Mouse (Mus musculus): ENCODE results near the gene Tspo. TPM values are rescaled to one million over a fixed set of nuclear protein-coding genes. Genes with fewer than 3 reads are reported as not detected.

Gene Tspo
- total and polyA plus RNA-seq, 3 experiments = 20.8 to 70.3 (median 42.4) TPM

- Histone ChIP-seq H3K9me3 (replicated peaks; ENCODE audit: low read length) (no peaks in the 10 kb centered on the region), H3K36me3 (replicated peaks in 1 of 2; ENCODE audit: control insufficient read depth in 1 of 2, insufficient read depth in 1 of 2, low read length in 1 of 2) (peaks cover 64 to 86% of the 10 kb centered on the region in 2 experiments), H3K4me3 (replicated peaks in 1 of 3; ENCODE audit: low read depth in 2 of 3, low read length in 2 of 3, poor library complexity in 1 of 3) (no peak overlapping the region), H3K27ac (ENCODE audit: insufficient read depth, low read depth) (no peak overlapping the region), H3K9ac (ENCODE audit: insufficient read depth, low read depth) (no peak overlapping the region), H3K79me2 (replicated peaks; ENCODE audit: control insufficient read depth, extremely low read depth, insufficient read depth, poor library complexity, severe bottlenecking) (no peaks in the 10 kb centered on the region), H3K4me2 (ENCODE audit: insufficient read depth, low read depth, poor library complexity, severe bottlenecking) (no peak overlapping the region), H3K27me3 (replicated peaks) (no peaks in the 10 kb centered on the region), H3K4me1 (ENCODE audit: control insufficient read depth in 1 of 2, insufficient read depth in 2 of 2) (peaks cover 0 to 4% of the 10 kb centered on the region in 2 experiments; a peak in 1 of 4 replicates)
- dilution Hi-C loops (cut with MboI; ENCODE audit: extremely low pct_ligation_motif_present, extremely low pct_unique_long_range_greater_than_20kb, low sequenced_read_pairs) = no loop called here
- DNase-seq (ENCODE audit: extremely low read depth) = no peak
- TF ChIP-seq NELFE (IDR thresholded peaks at IDR 0.05; ENCODE audit: low read depth, low read length) (no peak), JUN (IDR thresholded peaks at IDR 0.05; ENCODE audit: insufficient read depth, low read depth, low read length) (no peak), MYC (IDR thresholded peaks at IDR 0.05; ENCODE audit: low read depth, low read length) (no peak), POLR2A (IDR thresholded peaks at IDR 0.05; ENCODE audit: low read depth, low read length) (no peak), MEF2A (IDR thresholded peaks at IDR 0.05; ENCODE audit: borderline replicate concordance, low read depth, low read length) (no peak), CHD1 (IDR thresholded peaks at IDR 0.05; ENCODE audit: low read depth, low read length) (no peak), MXI1 (IDR thresholded peaks at IDR 0.05; ENCODE audit: low read depth, low read length) (no peak), CHD2 (IDR thresholded peaks at IDR 0.05; ENCODE audit: low read length) (no peak), ZKSCAN1 (IDR thresholded peaks at IDR 0.05; ENCODE audit: borderline replicate concordance, low read depth, low read length) (no peak), POLR2AphosphoS2 (IDR thresholded peaks at IDR 0.05; ENCODE audit: low read depth, low read length) (no peak), TCF12 (IDR thresholded peaks at IDR 0.05; ENCODE audit: low read depth, low read length) (no peak), SMC3 (IDR thresholded peaks at IDR 0.05; ENCODE audit: low read depth, low read length) (no peak), RAD21 (IDR thresholded peaks at IDR 0.05; ENCODE audit: low read depth, low read length) (no peak), ZMIZ1 (IDR thresholded peaks at IDR 0.05; ENCODE audit: low read depth, low read length) (no peak), RCOR1 (conservative IDR thresholded peaks at IDR 0.05; ENCODE audit: low read depth, low read length) (no peak), ZNF384 (IDR thresholded peaks at IDR 0.05; ENCODE audit: low read depth, low read length) (no peak), KAT2A (IDR thresholded peaks at IDR 0.05; ENCODE audit: insufficient replicate concordance, low read length) (no peak), SIN3A (IDR thresholded peaks at IDR 0.05; ENCODE audit: low read length) (no peak)
- in situ Hi-C loops (cut with MboI; ENCODE audit: low pct_ligation_motif_present, low pct_unique_long_range_greater_than_20kb, low sequenced_read_pairs) = no loop called here
These were observed 12.2 kb downstream of the Tspo start for GRCm38 (mm10) chr15:83575543-83575942.

GRCm38 (mm10) chr15:83576651-83577050 is 13.3 kb downstream of the Tspo start:
- peaks cover 73 to 91% of the 10 kb centered on the region in 2 experiments for H3K36me3 ChIP-seq (replicated peaks in 1 of 2; ENCODE audit: control insufficient read depth in 1 of 2, insufficient read depth in 1 of 2, low read length in 1 of 2)
- H3K27ac ChIP-seq (ENCODE audit: insufficient read depth, low read depth) = no peak overlapping the region
- no peaks in the 10 kb centered on the region for H3K27me3 ChIP-seq (replicated peaks)
- no peak overlapping the region for H3K4me3 ChIP-seq (replicated peaks in 1 of 3; ENCODE audit: low read depth in 2 of 3, low read length in 2 of 3, poor library complexity in 1 of 3)
- dilution Hi-C loops (cut with MboI; ENCODE audit: extremely low pct_ligation_motif_present, extremely low pct_unique_long_range_greater_than_20kb, low sequenced_read_pairs) (no loop called here), in situ Hi-C loops (cut with MboI; ENCODE audit: low pct_ligation_motif_present, low pct_unique_long_range_greater_than_20kb, low sequenced_read_pairs) (no loop called here)
- no peaks in the 10 kb centered on the region for H3K9me3 ChIP-seq (replicated peaks; ENCODE audit: low read length)
- no peak overlapping the region for H3K4me2 ChIP-seq (ENCODE audit: insufficient read depth, low read depth, poor library complexity, severe bottlenecking)
- DNase-seq (ENCODE audit: extremely low read depth) = no peak
- TF ChIP-seq TCF12 (IDR thresholded peaks at IDR 0.05; ENCODE audit: low read depth, low read length) = no peak
- no peak overlapping the region for H3K9ac ChIP-seq (ENCODE audit: insufficient read depth, low read depth)
- H3K79me2 ChIP-seq (replicated peaks; ENCODE audit: control insufficient read depth, extremely low read depth, insufficient read depth, poor library complexity, severe bottlenecking) = no peaks in the 10 kb centered on the region
- H3K4me1 ChIP-seq (ENCODE audit: control insufficient read depth in 1 of 2, insufficient read depth in 2 of 2) = no peaks in the 10 kb centered on the region
